Mouse (Mus musculus) megakaryocyte, embryonic 14.5 days (primary cell): ENCODE measurements around the gene Bcas3. TPM values are rescaled to one million over a fixed set of nuclear protein-coding genes. Genes with fewer than 3 reads are reported as not detected.
"Not testable (repeated sequence)": the region's sequence is repeated elsewhere in the genome, so short reads cannot be mapped to it uniquely, and the experiment has no call there.

Experiments
- H3K27me3 ChIP-seq: replicated peaks from 2 replicates; pipeline ENCODE3; 2012; ENCODE audit warnings: inconsistent platforms
- H3K36me3 ChIP-seq: replicated peaks from 2 replicates; pipeline ENCODE3; 2012; ENCODE audit warnings: low read length, inconsistent platforms, mixed read lengths
- H3K4me1 ChIP-seq: 2 replicates; pipeline ENCODE4 v1.6.1; 2012; ENCODE audit warnings: inconsistent platforms
- H3K4me3 ChIP-seq: replicated peaks from 2 replicates; pipeline ENCODE3; 2012; ENCODE audit warnings: moderate library complexity, mild to moderate bottlenecking, inconsistent platforms
- H3K9me3 ChIP-seq: 2 replicates; pipeline ENCODE4 v1.6.1; 2012; ENCODE audit warnings: inconsistent platforms
- FLI1 ChIP-seq: IDR thresholded peaks from 2 replicates; pipeline ENCODE4 v1.6.1; 2012; ENCODE audit warnings: low read length, inconsistent platforms, mixed read lengths
- GATA1 ChIP-seq: IDR thresholded peaks from 3 replicates; pipeline ENCODE4 v1.6.1; 2012; ENCODE audit warnings: mixed read lengths, low read length, inconsistent platforms, borderline replicate concordance
- polyA plus RNA-seq: library from polyadenylated mRNA; stranded (reverse); fragments of >175 nt; gene quantifications from 2 replicates; pipeline ENCODE4 v1.2.3, GENCODE M21; 2012; ENCODE audit warnings: low replicate concordance; ENCODE audit not compliant: insufficient read depth

The Bcas3 gene
- polyA plus RNA-seq, 1 experiment: 212 TPM

DNA sequence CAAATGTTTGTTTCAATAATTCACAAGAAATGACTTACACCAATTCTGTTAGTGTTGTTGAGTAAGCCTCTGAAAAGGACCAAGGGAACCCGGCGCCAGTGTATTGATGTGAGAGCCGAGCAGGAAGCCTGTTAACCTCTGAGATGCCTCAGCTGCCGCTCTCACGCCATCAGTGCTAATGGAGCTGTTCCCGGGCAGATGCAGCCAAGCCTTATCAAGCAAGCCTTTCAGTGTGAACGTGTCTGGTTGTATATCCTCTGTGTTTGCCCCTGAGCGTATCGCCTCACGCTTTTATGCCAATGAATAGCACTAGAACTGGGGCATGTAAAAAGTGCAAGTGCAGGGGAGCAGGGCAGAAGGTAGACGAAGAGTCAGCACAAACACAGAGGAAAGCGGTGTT, 121.4 kb downstream of the Bcas3 start:
- no peaks in the 10 kb centered on the region for H3K36me3 ChIP-seq
- H3K4me3 ChIP-seq: no peak overlapping the region
- H3K27me3 ChIP-seq: peaks cover 4% of the 10 kb centered on the region
- H3K9me3 ChIP-seq: no peaks in the 10 kb centered on the region
- TF ChIP-seq GATA1: no peak
- no peak for TF ChIP-seq FLI1
- peaks cover 9% of the 10 kb centered on the region for H3K4me1 ChIP-seq

GRCm38 (mm10) chr11:85482737-85483467, 129.9 kb downstream of the Bcas3 start:
- no peaks in the 10 kb centered on the region for H3K27me3 ChIP-seq
- H3K4me3 ChIP-seq: no peak overlapping the region
- no peaks in the 10 kb centered on the region for H3K9me3 ChIP-seq
- peaks cover 11% of the 10 kb centered on the region for H3K36me3 ChIP-seq
- H3K4me1 ChIP-seq: peaks cover 8% of the 10 kb centered on the region
- TF ChIP-seq FLI1 (no peak), GATA1 (no peak)

DNA sequence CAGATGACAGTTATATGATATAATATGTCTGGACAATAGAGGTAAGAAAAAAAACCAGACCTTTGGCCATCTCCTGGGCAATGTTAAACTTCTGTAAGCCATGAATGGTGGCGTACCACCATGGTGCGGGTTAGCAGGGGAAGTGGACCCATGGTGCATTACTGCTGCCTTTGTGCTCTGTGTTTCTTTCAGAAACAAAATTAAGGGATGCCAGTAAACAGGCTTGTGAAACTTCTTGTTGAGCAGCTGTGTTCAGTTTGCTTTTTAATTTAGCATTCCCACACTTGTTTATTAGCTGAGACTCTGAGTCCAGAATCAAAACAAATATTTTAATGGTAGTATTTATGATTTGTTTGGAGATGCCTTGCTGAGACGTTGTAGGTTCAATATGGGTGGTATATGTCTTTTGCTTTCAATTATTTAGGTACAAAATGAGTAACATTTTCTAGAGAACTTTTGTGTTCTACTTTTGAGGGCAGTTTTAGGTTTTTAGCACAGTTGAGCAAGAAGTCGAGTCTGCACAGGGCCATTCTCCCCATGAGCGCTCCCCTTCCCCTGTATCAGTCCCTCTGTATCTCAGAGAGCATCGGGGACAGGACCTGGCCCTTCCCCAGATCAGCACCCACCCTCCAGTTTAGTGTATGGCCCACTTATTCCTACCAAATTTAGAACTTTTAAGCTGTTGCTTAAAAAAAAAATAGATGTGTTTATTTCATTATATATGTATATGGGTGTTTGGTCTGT, 132.4 kb downstream of the Bcas3 start:
- no peak overlapping the region for H3K4me3 ChIP-seq

DNA sequence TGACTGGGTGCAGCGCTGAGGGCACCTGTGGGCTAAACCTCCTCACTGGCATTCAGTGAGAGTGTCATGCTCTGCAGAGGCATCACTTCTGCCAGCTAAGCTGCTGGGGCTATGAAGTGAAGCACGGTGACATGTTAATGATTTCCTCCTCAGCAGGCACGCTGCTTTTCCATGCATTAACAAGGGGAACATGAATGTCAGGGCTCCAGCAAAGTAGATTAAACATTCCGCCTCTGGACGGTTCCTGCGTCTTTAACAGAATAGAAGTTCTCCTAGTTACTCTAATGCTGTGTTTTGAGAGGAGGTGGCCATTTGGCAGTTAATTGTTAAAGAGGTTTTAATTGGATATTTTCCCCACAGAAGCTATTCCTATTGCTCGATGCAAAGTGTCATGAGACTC, 134.5 kb downstream of the Bcas3 start:
- Histone ChIP-seq H3K9me3 (no peaks in the 10 kb centered on the region), H3K36me3 (peaks cover 10% of the 10 kb centered on the region), H3K4me3 (no peak overlapping the region), H3K4me1 (peaks cover 41% of the 10 kb centered on the region), H3K27me3 (no peaks in the 10 kb centered on the region)
- TF ChIP-seq GATA1: no peak
- TF ChIP-seq FLI1: no peak

More for the DNA sequence above, 132.4 kb downstream of the Bcas3 start:
- Histone ChIP-seq H3K4me1 (peaks cover 20% of the 10 kb centered on the region), H3K36me3 (peaks cover 11% of the 10 kb centered on the region), H3K9me3 (no peaks in the 10 kb centered on the region), H3K27me3 (no peaks in the 10 kb centered on the region)
- no peak for TF ChIP-seq FLI1
- no peak for TF ChIP-seq GATA1

- TF ChIP-seq GATA1: 0 out of 3 replicates have a peak, but pooled peaks have one; percentile 21
- no peak for TF ChIP-seq FLI1
- Histone ChIP-seq H3K4me3 (peak overlapping the region; percentile 80), H3K4me1 (peaks cover 82% of the 10 kb centered on the region), H3K9me3 (no peaks in the 10 kb centered on the region), H3K27me3 (no peaks in the 10 kb centered on the region), H3K36me3 (peaks cover 5% of the 10 kb centered on the region)
These were observed 139.3 kb downstream of the Bcas3 start for GRCm38 (mm10) chr11:85492231-85492630.

DNA sequence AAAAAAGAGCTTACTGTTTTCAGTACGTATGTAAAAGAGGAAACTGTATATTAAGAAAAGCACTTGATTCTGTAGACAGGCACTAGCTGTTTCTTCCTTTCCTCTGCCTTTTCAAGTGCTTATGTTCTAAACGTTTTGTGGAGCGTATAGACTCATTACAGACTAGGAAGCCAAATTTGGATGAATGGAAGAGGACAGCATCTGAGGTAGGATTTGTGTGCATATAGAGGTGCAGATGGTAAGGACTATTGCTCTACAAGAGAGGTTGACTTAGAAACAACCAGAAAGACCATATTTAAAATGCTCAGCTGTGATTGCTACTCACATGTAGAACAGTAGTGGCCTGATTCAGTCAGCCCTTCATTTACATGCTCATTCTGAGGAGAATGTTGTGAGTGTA, 139.7 kb downstream of the Bcas3 start:
- no peaks in the 10 kb centered on the region for H3K9me3 ChIP-seq
- H3K27me3 ChIP-seq: no peaks in the 10 kb centered on the region
- TF ChIP-seq GATA1: no peak
- TF ChIP-seq FLI1: no peak
- peak overlapping the region; percentile 81 for H3K4me3 ChIP-seq
- H3K4me1 ChIP-seq: peaks cover 81% of the 10 kb centered on the region
- peaks cover 5% of the 10 kb centered on the region for H3K36me3 ChIP-seq

DNA sequence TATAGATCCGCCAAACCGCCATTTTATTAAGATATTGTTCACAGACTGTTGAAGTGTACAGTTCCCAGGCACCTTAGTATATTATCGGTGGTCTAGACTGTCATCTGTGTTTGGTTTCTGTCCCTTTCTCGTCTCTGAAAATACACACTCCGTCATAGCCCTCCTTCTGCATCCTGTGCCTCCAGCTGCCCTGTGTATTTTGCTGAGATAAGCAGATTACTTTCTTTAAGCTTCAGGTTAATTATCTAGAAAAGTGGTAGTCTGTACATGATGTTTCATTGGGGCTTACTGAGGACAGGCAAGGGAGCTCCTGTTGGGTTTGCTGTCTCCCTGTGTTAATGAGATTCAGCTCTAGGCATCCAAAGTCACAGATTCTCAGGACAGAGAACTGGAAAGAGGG, 146.6 kb downstream of the Bcas3 start:
- Histone ChIP-seq H3K4me3 (no peak overlapping the region), H3K9me3 (no peaks in the 10 kb centered on the region), H3K27me3 (no peaks in the 10 kb centered on the region), H3K4me1 (peaks cover 55% of the 10 kb centered on the region), H3K36me3 (peaks cover 10% of the 10 kb centered on the region)
- TF ChIP-seq GATA1 (no peak), FLI1 (no peak)

DNA sequence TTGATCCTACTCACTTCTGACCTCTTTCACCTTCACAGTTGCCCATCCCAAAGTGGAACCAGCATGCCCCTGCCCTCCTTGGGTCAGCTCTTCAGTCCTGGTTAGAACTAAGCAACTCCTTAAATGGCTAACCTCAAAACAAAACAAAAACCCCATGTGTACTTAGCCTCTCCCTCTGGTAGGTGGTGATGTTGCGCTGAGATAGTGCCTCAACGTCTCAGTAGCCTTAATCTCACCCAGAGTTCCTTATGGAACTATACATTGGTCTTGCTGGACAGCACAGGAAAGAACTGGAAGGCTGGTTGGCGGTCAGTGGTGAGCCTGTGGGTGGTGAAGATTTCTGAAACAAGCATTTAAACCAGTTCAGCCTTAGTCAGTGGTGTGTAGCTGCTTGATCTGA, 149.1 kb downstream of the Bcas3 start:
- Histone ChIP-seq H3K27me3 (no peaks in the 10 kb centered on the region), H3K36me3 (peaks cover 7% of the 10 kb centered on the region), H3K4me1 (peaks cover 39% of the 10 kb centered on the region), H3K9me3 (no peaks in the 10 kb centered on the region), H3K4me3 (no peak overlapping the region)
- TF ChIP-seq FLI1 (no peak), GATA1 (no peak)

GRCm38 (mm10) chr11:85504812-85505211, 151.8 kb downstream of the Bcas3 start:
- peaks cover 11% of the 10 kb centered on the region for H3K36me3 ChIP-seq
- H3K9me3 ChIP-seq, H3K4me3 ChIP-seq, H3K27me3 ChIP-seq: not testable (repeated sequence)
- peaks cover 19% of the 10 kb centered on the region for H3K4me1 ChIP-seq

DNA sequence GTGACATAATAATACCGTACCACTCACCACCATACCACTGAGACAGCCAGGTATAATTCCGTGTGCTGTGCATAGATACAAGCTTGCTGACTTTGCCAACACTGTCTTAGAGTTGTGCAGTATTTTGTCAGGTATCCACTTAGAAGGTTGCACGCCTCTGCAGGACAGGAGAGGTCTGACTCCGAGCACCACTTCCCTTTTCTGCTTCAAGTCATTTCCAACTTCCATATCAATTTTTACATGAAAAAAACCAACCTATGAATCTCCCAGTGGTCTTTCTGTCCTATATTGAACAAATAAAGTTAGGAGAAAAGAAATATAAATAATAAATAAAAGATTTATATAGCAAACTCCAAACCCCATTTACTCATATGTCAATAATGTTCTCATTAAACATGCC, 152.8 kb downstream of the Bcas3 start:
- Histone ChIP-seq H3K4me3 (no peak overlapping the region), H3K27me3 (no peaks in the 10 kb centered on the region), H3K36me3 (peaks cover 14% of the 10 kb centered on the region), H3K9me3 (no peaks in the 10 kb centered on the region), H3K4me1 (peaks cover 18% of the 10 kb centered on the region)
- no peak for TF ChIP-seq GATA1
- no peak for TF ChIP-seq FLI1
